In genomic region chr9:108289347-108289746, GRCm38 (mm10) we compare ENCODE assay signal across 9 mouse cellular contexts. TPM values are rescaled to one million over a fixed set of nuclear protein-coding genes. Genes with fewer than 3 reads are reported as not detected.
DNase-seq lines count a peak whose midpoint lies in the region; ATAC-seq and TF ChIP-seq lines count a peak whose summit lies in the region.
"Had no signal": no experiment of that assay in that cellular context is flagged by ENCODE, and none has a peak within 500 bp of the region (broad histone marks: within the 10 kb centered on the region; RNA-seq: fewer than 3 reads in every experiment).

No protein-coding gene starts in this region.

- H3K4me3 ChIP-seq in gastrocnemius, adult 2 months = no peak overlapping the region
- peak overlapping the region in 1 of 2 experiments; percentile 74; a peak in 2 of 4 replicates for H3K4me3 ChIP-seq in ES-E14 (ENCODE audit: insufficient read depth in 1 of 2, low read depth in 1 of 2, low read length in 2 of 2, poor library complexity in 1 of 2, severe bottlenecking in 1 of 2)
- H3K4me3 ChIP-seq in hindbrain, embryonic 12.5 days = 0 out of 2 replicates have a peak overlapping the region, but pooled peaks have one; percentile 54
- no peak overlapping the region for H3K4me3 ChIP-seq in liver, embryonic 16.5 days (ENCODE audit: low read depth, low read length)

- ATAC-seq in hindbrain, embryonic 12.5 days (ENCODE audit: low FRiP score) = no peak
- ATAC-seq in liver, embryonic 16.5 days (ENCODE audit: low read depth) = no peak

- in situ Hi-C loops in ES-E14 (cut with MboI; ENCODE audit: low sequenced_read_pairs in 2 of 2, unreplicated experiment in 2 of 2) = no loop called here

- no peak overlapping the region; the same call in 1 of the 2 replicates for H3K9ac ChIP-seq in ES-E14 (ENCODE audit: insufficient read depth, low read depth, low read length, poor library complexity, severe bottlenecking)
- H3K9ac ChIP-seq in hindbrain, embryonic 12.5 days = peak overlapping the region; percentile 61; the same call in 1 of the 2 replicates
- H3K9ac ChIP-seq in liver, embryonic 16.5 days (ENCODE audit: low read depth, low read length) = no peak overlapping the region

- intact Hi-C loops in gastrocnemius, adult 2 months (cut with DNase I) = loop anchor here (5.0 kb wide), 1 partner anchor 123 kb away; no protein-coding TSS in a partner anchor

- no peaks in the 10 kb centered on the region for H3K36me3 ChIP-seq in ES-E14 (ENCODE audit: control insufficient read depth, insufficient read depth, low read length, poor library complexity, severe bottlenecking)
- peaks cover 11% of the 10 kb centered on the region for H3K36me3 ChIP-seq in hindbrain, embryonic 12.5 days
- H3K36me3 ChIP-seq in liver, embryonic 16.5 days (ENCODE audit: control insufficient read depth, insufficient read depth) = no peaks in the 10 kb centered on the region

- H3K4me1 ChIP-seq in ES-E14 (ENCODE audit: control insufficient read depth in 2 of 2, insufficient read depth in 2 of 2, low read length in 2 of 2, poor library complexity in 1 of 2) = peaks cover 0 to 3% of the 10 kb centered on the region in 2 experiments; a peak in 1 of 4 replicates
- peaks cover 8% of the 10 kb centered on the region for H3K4me1 ChIP-seq in hindbrain, embryonic 12.5 days
- peaks cover 12% of the 10 kb centered on the region for H3K4me1 ChIP-seq in liver, embryonic 16.5 days (ENCODE audit: control insufficient read depth, low read depth, low read length)

- TF ChIP-seq CTCF in gastrocnemius, adult 2 months (IDR thresholded peaks at IDR 0.05) = no peak

- WGBS in hindbrain, embryonic 12.5 days = 61% methylated on average over 2 of the region's 2 CpGs
- 40% methylated on average over 2 of the region's 2 CpGs for WGBS in liver, embryonic 16.5 days (ENCODE audit: insufficient replicate concordance)

- no peaks in the 10 kb centered on the region for H3K9me3 ChIP-seq in ES-E14 (ENCODE audit: control insufficient read depth, insufficient read depth, low read depth, low read length)
- H3K9me3 ChIP-seq in hindbrain, embryonic 12.5 days (replicated peaks) = no peaks in the 10 kb centered on the region
- no peaks in the 10 kb centered on the region for H3K9me3 ChIP-seq in liver, embryonic 16.5 days (replicated peaks; ENCODE audit: control insufficient read depth, low read length)

- H3K4me2 ChIP-seq in hindbrain, embryonic 12.5 days (replicated peaks) = peak overlapping the region; percentile 66
- H3K4me2 ChIP-seq in liver, embryonic 16.5 days (ENCODE audit: low read depth, low read length) = peak overlapping the region; percentile 88

- DNase-seq in gastrocnemius, adult 2 months = no peak
- DNase-seq in gastrocnemius, adult 18-20 months (ENCODE audit: low spot score) = no peak
- no peak for DNase-seq in ES-E14 (ENCODE audit: low read depth, low spot score)
- DNase-seq in kidney, adult 9 months = no peak
- DNase-seq in Muller cell, postnatal 12 days (ENCODE audit: inconsistent ontology term) = no peak
- DNase-seq in frontal cortex, postnatal 25 days (ENCODE audit: low spot score in 2 of 2) = no peak
- DNase-seq: kidney, postnatal 10 days had no signal

- H3K27ac ChIP-seq in gastrocnemius, adult 2 months = peak overlapping the region; percentile 91; the same call in 1 of the 2 replicates
- no peak overlapping the region for H3K27ac ChIP-seq in ES-E14 (ENCODE audit: insufficient read depth, low read depth, low read length, poor library complexity, severe bottlenecking)
- peak overlapping the region; percentile 92 for H3K27ac ChIP-seq in hindbrain, embryonic 12.5 days
- no peak overlapping the region for H3K27ac ChIP-seq in liver, embryonic 16.5 days (ENCODE audit: low read length)

- no peaks in the 10 kb centered on the region for H3K27me3 ChIP-seq in hindbrain, embryonic 12.5 days
- H3K27me3 ChIP-seq in liver, embryonic 16.5 days (ENCODE audit: control insufficient read depth, insufficient read depth, low read depth, low read length) = no peaks in the 10 kb centered on the region

TF ChIP-seq in ES-E14, 5 proteins besides CTCF, POLR2A, EP300 and RAD21:
- TF ChIP-seq MAFK (IDR thresholded peaks at IDR 0.05; ENCODE audit: insufficient read depth, low read depth, low read length) (no peak), ZNF384 (IDR thresholded peaks at IDR 0.05; ENCODE audit: low read depth, low read length) (peak; percentile 64; the same call in 1 of the 2 replicates), HCFC1 (IDR thresholded peaks at IDR 0.05; ENCODE audit: borderline replicate concordance, insufficient read depth, low read length) (no peak), ZC3H11A (IDR thresholded peaks at IDR 0.05; ENCODE audit: borderline replicate concordance, low read depth, low read length) (no peak), CHD2 (IDR thresholded peaks at IDR 0.05; ENCODE audit: low read depth, low read length) (no peak)

RNA-seq across cellular contexts. Expression of gene Nicn1, which starts 0.9 kb away (rescaled TPM):
- total RNA-seq in gastrocnemius, adult 2 months (2021) = 10 to 100 TPM in 1 of 2 experiments, 1 to 10 TPM in 1; 9.3 to 11.9 TPM
- 10 to 100 TPM; 12.3 to 13.1 TPM for total RNA-seq in gastrocnemius, adult 18-20 months (2021)
- total RNA-seq in ES-E14 (2012; rRNA removed) = 9.2 and 9.9 TPM in 2 replicates
- polyA plus RNA-seq in hindbrain, embryonic 12.5 days (2016; fragmentation: Nextera tagmentation; extraction: Ambion mirVana) = 79.1 and 81.7 TPM in 2 replicates
- 7.4 and 7.6 TPM in 2 replicates for polyA plus RNA-seq in liver, embryonic 16.5 days (2015; fragmentation: Nextera tagmentation; extraction: Ambion mirVana)

RNA-seq across cellular contexts. Expression of gene Amt, which starts 7.3 kb away (rescaled TPM):
- total RNA-seq in gastrocnemius, adult 2 months (2021) = 1 to 10 TPM; 1.0 to 1.4 TPM
- total RNA-seq in gastrocnemius, adult 18-20 months (2021) = 1 to 10 TPM in 1 of 2 experiments, under 1 TPM in 1; 0.83 to 1.0 TPM
- total RNA-seq in ES-E14 (2012; rRNA removed) = 63.9 and 77.9 TPM in 2 replicates
- 22.1 and 25.9 TPM in 2 replicates for polyA plus RNA-seq in hindbrain, embryonic 12.5 days (2016; fragmentation: Nextera tagmentation; extraction: Ambion mirVana)
- 14.4 and 15.0 TPM in 2 replicates for polyA plus RNA-seq in liver, embryonic 16.5 days (2015; fragmentation: Nextera tagmentation; extraction: Ambion mirVana)

RNA-seq across cellular contexts. Expression of gene Rhoa, which starts 16.6 kb away (rescaled TPM):
- total RNA-seq in gastrocnemius, adult 2 months (2021) = 100 to 1,000 TPM in 1 of 2 experiments, 10 to 100 TPM in 1; 95.0 to 122 TPM
- 100 to 1,000 TPM in 1 of 2 experiments, 10 to 100 TPM in 1; 91.8 to 111 TPM for total RNA-seq in gastrocnemius, adult 18-20 months (2021)
- 82.9 and 125 TPM in 2 replicates for total RNA-seq in ES-E14 (2012; rRNA removed)
- polyA plus RNA-seq in hindbrain, embryonic 12.5 days (2016; fragmentation: Nextera tagmentation; extraction: Ambion mirVana) = 332 and 340 TPM in 2 replicates
- 190 and 213 TPM in 2 replicates for polyA plus RNA-seq in liver, embryonic 16.5 days (2015; fragmentation: Nextera tagmentation; extraction: Ambion mirVana)

RNA-seq across cellular contexts. Expression of gene Tcta, which starts 16.6 kb away (rescaled TPM):
- 10 to 100 TPM; 27.0 to 35.1 TPM for total RNA-seq in gastrocnemius, adult 2 months (2021)
- total RNA-seq in gastrocnemius, adult 18-20 months (2021) = 10 to 100 TPM; 28.0 to 35.6 TPM
- total RNA-seq in ES-E14 (2012; rRNA removed) = 10.0 and 11.0 TPM in 2 replicates
- 43.0 and 44.2 TPM in 2 replicates for polyA plus RNA-seq in hindbrain, embryonic 12.5 days (2016; fragmentation: Nextera tagmentation; extraction: Ambion mirVana)
- 14.9 and 15.2 TPM in 2 replicates for polyA plus RNA-seq in liver, embryonic 16.5 days (2015; fragmentation: Nextera tagmentation; extraction: Ambion mirVana)

RNA-seq across cellular contexts. Expression of gene Dag1, which starts 25.6 kb away (rescaled TPM):
- 100 to 1,000 TPM; 170 to 229 TPM for total RNA-seq in gastrocnemius, adult 2 months (2021)
- total RNA-seq in gastrocnemius, adult 18-20 months (2021) = 100 to 1,000 TPM; 166 to 173 TPM
- total RNA-seq in ES-E14 (2012; rRNA removed) = 134 and 168 TPM in 2 replicates
- polyA plus RNA-seq in hindbrain, embryonic 12.5 days (2016; fragmentation: Nextera tagmentation; extraction: Ambion mirVana) = 74.7 and 80.4 TPM in 2 replicates
- 17.0 and 20.4 TPM in 2 replicates for polyA plus RNA-seq in liver, embryonic 16.5 days (2015; fragmentation: Nextera tagmentation; extraction: Ambion mirVana)

Comparison
In these comparisons a context has a peak if more than half of its experiments do, and no peak if none do; other contexts are left out.
1. H3K27ac ChIP-seq: peak in gastrocnemius, adult 2 months (single experiment) and hindbrain, embryonic 12.5 days (single experiment); none in ES-E14 (single experiment) and liver, embryonic 16.5 days (single experiment).
2. RNA of gene Amt, which starts 7.3 kb away (total RNA-seq): 63.9 to 77.9 TPM in ES-E14; 1.0 to 1.4 TPM in gastrocnemius, adult 2 months and 0.83 to 1.0 TPM in gastrocnemius, adult 18-20 months; every median in the first group is over 10 times any median in the second.